In genomic region chr15:25252648-25253567, GRCm38 (mm10) we compare ENCODE assay signal across 17 mouse cellular contexts.
A peak's percentile ranks its signal among the peaks of the same experiment; 100 is the strongest.
DNase-seq lines count a peak whose midpoint lies in the region; ATAC-seq lines count a peak whose summit lies in the region.
"Had no signal": no experiment of that assay in that cellular context is flagged by ENCODE, and none has a peak within 500 bp of the region (broad histone marks: within the 10 kb centered on the region; RNA-seq: fewer than 3 reads in every experiment).

No protein-coding gene starts in this region.

- H3K36me3 ChIP-seq in hindbrain, embryonic 12.5 days: no peaks in the 10 kb centered on the region
- no peaks in the 10 kb centered on the region for H3K36me3 ChIP-seq in midbrain, embryonic 12.5 days
- H3K36me3 ChIP-seq in neural tube, embryonic 15.5 days: no peaks in the 10 kb centered on the region
- H3K36me3 ChIP-seq: embryonic facial prominence, embryonic 13.5 days; heart, embryonic 13.5 days; limb, embryonic 13.5 days had no signal

- 64% methylated on average over 13 of the region's 13 CpGs for WGBS in hindbrain, embryonic 12.5 days
- 70% methylated on average over 13 of the region's 13 CpGs for WGBS in midbrain, embryonic 12.5 days
- 35% methylated on average over 13 of the region's 13 CpGs for WGBS in neural tube, embryonic 15.5 days

- H3K4me3 ChIP-seq in hindbrain, embryonic 12.5 days: no peak overlapping the region
- no peak overlapping the region for H3K4me3 ChIP-seq in midbrain, embryonic 12.5 days
- H3K4me3 ChIP-seq in neural tube, embryonic 15.5 days (replicated peaks): no peak overlapping the region
- H3K4me3 ChIP-seq: embryonic facial prominence, embryonic 13.5 days; heart, embryonic 13.5 days; limb, embryonic 13.5 days had no signal

- no peaks in the 10 kb centered on the region for H3K4me1 ChIP-seq in hindbrain, embryonic 12.5 days
- no peaks in the 10 kb centered on the region for H3K4me1 ChIP-seq in midbrain, embryonic 12.5 days
- peaks cover 4% of the 10 kb centered on the region; the same call in 1 of the 2 replicates for H3K4me1 ChIP-seq in neural tube, embryonic 15.5 days
- H3K4me1 ChIP-seq: embryonic facial prominence, embryonic 13.5 days; heart, embryonic 13.5 days; limb, embryonic 13.5 days had no signal

- H3K9ac ChIP-seq in hindbrain, embryonic 12.5 days: no peak overlapping the region
- no peak overlapping the region for H3K9ac ChIP-seq in midbrain, embryonic 12.5 days (replicated peaks)
- no peak overlapping the region for H3K9ac ChIP-seq in neural tube, embryonic 15.5 days (replicated peaks)
- H3K9ac ChIP-seq: embryonic facial prominence, embryonic 13.5 days; heart, embryonic 13.5 days; limb, embryonic 13.5 days had no signal

- H3K4me2 ChIP-seq in hindbrain, embryonic 12.5 days (replicated peaks): no peak overlapping the region
- no peak overlapping the region; the same call in 1 of the 2 replicates for H3K4me2 ChIP-seq in midbrain, embryonic 12.5 days (replicated peaks)
- peak overlapping the region; percentile 24; the same call in 1 of the 2 replicates for H3K4me2 ChIP-seq in neural tube, embryonic 15.5 days
- H3K4me2 ChIP-seq: embryonic facial prominence, embryonic 13.5 days; heart, embryonic 13.5 days; limb, embryonic 13.5 days had no signal

- H3K27ac ChIP-seq in hindbrain, embryonic 12.5 days: peak overlapping the region; percentile 6
- H3K27ac ChIP-seq in midbrain, embryonic 12.5 days (replicated peaks): peak overlapping the region; percentile 68
- H3K27ac ChIP-seq in neural tube, embryonic 15.5 days (replicated peaks): peak overlapping the region; percentile 18; the same call in 1 of the 2 replicates
- H3K27ac ChIP-seq: embryonic facial prominence, embryonic 13.5 days; heart, embryonic 13.5 days; limb, embryonic 13.5 days had no signal

- ATAC-seq in hindbrain, embryonic 12.5 days (ENCODE audit: low FRiP score): peak; percentile 91
- ATAC-seq in midbrain, embryonic 12.5 days (ENCODE audit: low FRiP score, low read depth): peak; percentile 92
- ATAC-seq in neural tube, embryonic 15.5 days (ENCODE audit: low FRiP score): peak; percentile 70

- no peaks in the 10 kb centered on the region for H3K9me3 ChIP-seq in hindbrain, embryonic 12.5 days (replicated peaks)
- H3K9me3 ChIP-seq in midbrain, embryonic 12.5 days: no peaks in the 10 kb centered on the region
- no peaks in the 10 kb centered on the region for H3K9me3 ChIP-seq in neural tube, embryonic 15.5 days (replicated peaks)
- H3K9me3 ChIP-seq: embryonic facial prominence, embryonic 13.5 days; heart, embryonic 13.5 days; limb, embryonic 13.5 days had no signal

- peak; percentile 55 for DNase-seq in heart, adult 11 months
- no peak for DNase-seq in heart, postnatal 14 days
- no peak for DNase-seq in lung, postnatal 36 days
- DNase-seq in spleen, postnatal 4 days (ENCODE audit: low spot score in 2 of 2): no peak
- no peak for DNase-seq in gastrocnemius, postnatal 10 days
- DNase-seq: B cell, adult 2 months; cerebellum, postnatal 36 days; gastrocnemius, postnatal 36 days; kidney, adult 18-20 months; kidney, postnatal 25 days; thymus, adult 18-20 months had no signal

- intact Hi-C loops in heart, postnatal 14 days (cut with DNase I): no loop called here

- no peaks in the 10 kb centered on the region for H3K27me3 ChIP-seq in hindbrain, embryonic 12.5 days
- H3K27me3 ChIP-seq in midbrain, embryonic 12.5 days: no peaks in the 10 kb centered on the region
- H3K27me3 ChIP-seq in neural tube, embryonic 15.5 days (replicated peaks): no peaks in the 10 kb centered on the region
- H3K27me3 ChIP-seq: embryonic facial prominence, embryonic 13.5 days; heart, embryonic 13.5 days; limb, embryonic 13.5 days had no signal

Comparison
In these comparisons a context has a peak if more than half of its experiments do, and no peak if none do; other contexts are left out.
1. H3K27ac ChIP-seq: peak in every context shown above with its lines; median percentile 68 in midbrain, embryonic 12.5 days; 18 in neural tube, embryonic 15.5 days; 6 in hindbrain, embryonic 12.5 days.